Mouse (Mus musculus) CH12.LX (cell line): ENCODE data around the gene Nop16.

Experiments
- CTCF ChIP-seq, 2 experiments: IDR thresholded peaks in 1 of 2; conservative IDR thresholded peaks in 1 of 2; 2 replicates each; pipeline ENCODE4 v1.5.1; 2011 to 2012; ENCODE audit warnings: low read depth in 2 of 2, low read length in 2 of 2, improper control_type of control experiment in 1 of 2, inconsistent platforms in 1 of 2, mild to moderate bottlenecking in 1 of 2, moderate library complexity in 1 of 2
- E2F4 ChIP-seq: IDR thresholded peaks from 2 replicates; pipeline ENCODE4 v1.6.1; 2011; ENCODE audit warnings: low read depth, low read length, improper control_type of control experiment; ENCODE audit not compliant: insufficient replicate concordance
- ETS1 ChIP-seq: conservative IDR thresholded peaks from 2 replicates; pipeline ENCODE4 v1.6.1; 2012; ENCODE audit warnings: low read depth, mild to moderate bottlenecking, inconsistent platforms, low read length, improper control_type of control experiment, moderate library complexity
- SMC3 ChIP-seq: IDR thresholded peaks from 2 replicates; pipeline ENCODE4 v1.6.1; 2011; ENCODE audit warnings: low read depth, low read length, improper control_type of control experiment
- TCF12 ChIP-seq: IDR thresholded peaks from 2 replicates; pipeline ENCODE4 v1.6.1; 2014; ENCODE audit warnings: low read depth, mild to moderate bottlenecking, inconsistent platforms, low read length, improper control_type of control experiment

DNA sequence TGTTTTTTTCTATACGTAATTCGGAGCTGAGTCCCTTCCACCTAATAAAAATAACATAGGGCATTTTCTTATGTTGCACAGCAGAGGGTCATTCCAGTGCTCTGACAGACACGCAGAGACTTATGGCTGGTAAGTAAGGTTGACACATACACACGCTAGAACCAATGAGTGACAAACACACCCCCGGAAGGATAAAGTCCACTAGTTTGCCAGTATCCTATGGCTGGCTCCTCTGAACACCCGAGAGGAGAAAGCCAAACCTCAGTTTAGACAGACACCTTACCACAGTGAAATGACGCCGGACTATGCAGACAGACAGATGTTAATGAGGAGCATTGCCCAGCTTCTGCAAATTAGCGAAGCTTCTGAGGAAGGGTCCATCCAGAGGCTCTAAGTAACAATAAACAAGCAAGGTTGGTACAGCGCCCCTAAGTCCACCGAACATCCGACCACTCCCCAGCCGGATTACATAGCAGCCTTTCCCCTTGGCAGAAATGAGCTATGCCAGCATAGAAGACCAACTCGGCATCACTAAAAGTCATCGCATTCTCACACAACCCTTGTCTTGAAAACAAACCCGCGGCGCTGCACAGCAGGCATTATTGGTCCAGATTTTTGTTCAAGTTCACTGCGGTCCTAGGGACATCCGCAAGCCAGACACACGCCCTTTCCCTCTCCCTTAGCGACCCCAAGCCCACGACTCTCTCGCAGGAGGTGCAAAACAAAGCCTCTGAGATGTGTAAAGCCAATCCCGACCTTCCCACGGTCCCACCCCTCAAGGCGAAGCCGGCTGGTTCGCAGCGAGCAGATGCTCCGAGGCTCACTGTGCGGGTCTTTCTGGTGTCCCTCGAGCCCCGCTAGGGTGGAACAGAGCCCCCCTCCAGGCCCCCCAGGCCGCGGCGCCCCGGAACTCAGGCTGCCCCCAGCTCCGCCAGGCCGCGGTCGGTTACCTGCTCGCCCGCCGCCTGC lies 25.4 kb downstream of the Nop16 start:
- TF ChIP-seq SMC3 (no peak), ETS1 (no peak), CTCF (conservative IDR thresholded peaks at IDR 0.05 in 1 of 2, IDR thresholded peaks at IDR 0.05 in 1 of 2; ENCODE audit: low read depth in 2 of 2, low read length in 2 of 2) (no peak), E2F4 (no peak), TCF12 (no peak)
